Mouse (Mus musculus): ENCODE data around the gene Tkt.
A peak's percentile ranks its signal among the peaks of the same experiment; 100 is the strongest.

Tkt gene

DNA sequence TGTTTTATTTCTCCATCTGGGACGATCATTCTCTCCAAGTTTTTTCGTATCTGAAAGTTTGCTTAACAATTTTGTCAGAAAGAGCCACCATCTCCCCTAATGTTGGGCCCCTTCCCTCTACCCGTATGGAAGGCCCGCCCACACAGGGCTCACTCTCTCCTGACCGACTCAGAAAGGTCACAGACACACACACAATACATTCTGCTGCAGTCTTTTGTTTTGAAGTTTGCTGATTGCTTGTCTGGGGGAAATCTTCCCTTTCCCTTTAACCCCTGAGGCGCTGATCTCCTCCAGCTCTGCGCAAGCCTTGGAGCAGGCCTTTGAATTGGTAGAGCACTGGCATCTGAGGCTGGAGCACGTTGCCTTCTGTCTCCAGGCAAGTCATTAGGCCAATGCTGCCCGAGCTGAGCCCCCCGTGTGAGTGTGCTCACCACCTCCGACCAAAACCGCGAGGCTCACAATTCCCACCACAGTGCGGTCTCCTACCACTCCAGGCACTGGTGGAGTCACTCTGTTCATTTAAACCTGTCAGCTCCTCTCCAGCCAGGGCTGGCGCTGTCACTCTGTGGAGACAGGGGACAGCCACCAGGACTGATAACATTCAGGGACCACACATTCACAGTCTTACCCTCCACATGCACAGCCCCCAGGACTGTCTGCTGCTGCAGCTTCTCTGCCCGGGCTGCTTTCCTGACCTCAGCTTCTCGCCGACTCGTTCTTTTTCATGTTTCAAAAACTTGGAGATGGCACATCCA, 36.5 kb downstream of the Tkt start:
- peak; percentile 73 for DNase-seq (ENCODE audit: low read depth, low spot score)

DNA sequence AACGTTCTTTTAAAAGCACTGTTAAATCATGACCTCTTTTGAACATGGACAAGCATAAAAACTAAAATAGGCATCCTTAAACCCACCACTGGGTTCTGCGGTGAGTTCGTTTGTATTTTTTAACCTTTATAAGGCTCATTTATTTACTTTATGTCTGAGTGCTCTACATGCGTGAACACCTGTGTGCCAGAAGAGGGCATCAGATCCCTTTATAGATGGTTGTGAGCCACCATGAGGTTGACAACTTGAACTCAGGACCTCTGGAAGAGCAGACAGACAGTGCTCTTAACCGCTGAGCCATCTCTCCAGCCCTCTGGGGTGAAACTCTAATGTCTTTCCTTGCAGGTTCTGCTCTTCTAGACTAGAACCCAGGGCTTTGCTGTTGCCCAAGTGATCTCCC, 37.2 kb downstream of the Tkt start:
- no peak for DNase-seq (ENCODE audit: low read depth, low spot score)

DNA sequence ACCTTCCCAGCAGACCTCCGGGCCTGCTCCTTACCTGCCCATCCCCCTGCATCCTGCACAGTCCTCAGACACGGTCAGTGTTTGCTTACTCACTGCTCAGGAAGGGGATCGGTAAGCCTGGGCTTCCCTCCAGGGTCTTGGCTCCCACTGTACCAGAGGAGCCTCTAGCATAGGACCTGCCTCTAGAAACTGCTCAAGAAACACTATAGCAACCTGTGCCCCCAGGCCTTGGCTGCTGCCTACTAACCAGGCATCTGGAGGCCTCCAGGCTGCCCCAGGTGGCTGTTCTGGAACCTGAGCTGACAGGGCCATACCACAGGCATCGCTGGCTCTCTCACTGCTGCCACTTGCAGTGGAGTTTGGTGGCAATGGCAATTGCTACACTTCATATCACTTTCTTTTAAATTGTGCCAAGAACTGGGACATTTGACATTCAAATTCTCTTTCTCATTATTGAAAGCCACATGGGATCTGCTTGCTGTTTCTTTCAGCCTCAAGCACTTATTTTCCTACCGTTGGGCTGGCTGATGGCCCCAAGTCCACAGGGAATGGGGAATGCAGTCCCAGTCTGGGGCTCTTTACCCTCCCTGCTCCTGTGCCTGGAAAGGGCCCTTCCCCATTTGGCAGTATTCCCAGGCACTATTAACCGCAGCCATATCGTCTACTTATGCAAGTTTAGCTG, 38.8 kb downstream of the Tkt start:
- no peak for DNase-seq (ENCODE audit: low read depth, low spot score)

DNA sequence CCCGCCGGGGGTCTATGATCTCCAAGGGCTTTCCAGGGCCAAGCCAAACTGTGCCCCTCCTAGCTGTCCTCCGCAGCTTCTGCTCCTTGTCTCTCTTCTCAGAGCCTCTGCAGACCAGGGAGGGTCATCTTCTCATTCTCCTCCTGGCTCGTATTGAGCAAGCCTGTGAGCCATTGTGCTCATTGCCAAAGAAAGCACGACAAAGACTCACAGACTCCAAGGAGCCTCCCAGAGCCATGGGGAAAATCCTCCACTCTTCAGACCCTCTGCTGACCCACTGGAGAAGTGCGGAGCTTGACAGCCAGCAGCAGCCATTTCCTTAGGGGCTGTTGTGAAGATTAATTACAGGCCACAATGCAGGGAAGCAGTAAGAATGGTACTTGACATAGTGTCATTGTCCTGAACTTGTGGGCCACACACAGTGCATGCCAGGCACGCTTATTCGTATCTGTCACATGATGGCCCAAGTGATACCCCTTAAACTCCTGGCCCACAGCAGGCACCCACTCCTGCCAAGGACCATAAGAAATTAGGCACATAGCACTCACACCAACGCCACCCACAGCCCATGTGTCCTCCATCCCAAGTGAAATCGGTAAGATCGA, 42.0 kb downstream of the Tkt start:
- no peak for DNase-seq (ENCODE audit: low read depth, low spot score)

DNA sequence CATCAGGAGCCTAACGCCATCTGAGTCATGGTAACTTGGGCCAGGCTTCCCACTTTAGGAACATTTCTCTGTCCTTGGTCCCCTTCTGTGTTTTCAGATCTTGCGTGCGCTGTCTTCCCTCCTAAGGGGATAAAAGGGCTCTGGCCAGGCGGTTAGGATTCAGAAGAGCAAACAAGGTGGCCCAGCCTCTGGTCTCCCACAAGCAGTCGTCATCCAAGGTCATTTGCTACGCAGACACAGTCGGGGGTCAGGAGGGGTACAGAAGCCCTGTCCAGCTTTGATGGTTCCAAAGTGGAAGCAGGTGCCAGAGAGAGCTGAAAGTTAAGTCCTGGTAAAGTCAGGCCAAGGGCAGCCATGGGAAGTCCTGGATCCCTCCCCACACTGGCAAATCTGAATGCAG, 42.8 kb downstream of the Tkt start:
- DNase-seq (ENCODE audit: low read depth, low spot score): no peak

DNA sequence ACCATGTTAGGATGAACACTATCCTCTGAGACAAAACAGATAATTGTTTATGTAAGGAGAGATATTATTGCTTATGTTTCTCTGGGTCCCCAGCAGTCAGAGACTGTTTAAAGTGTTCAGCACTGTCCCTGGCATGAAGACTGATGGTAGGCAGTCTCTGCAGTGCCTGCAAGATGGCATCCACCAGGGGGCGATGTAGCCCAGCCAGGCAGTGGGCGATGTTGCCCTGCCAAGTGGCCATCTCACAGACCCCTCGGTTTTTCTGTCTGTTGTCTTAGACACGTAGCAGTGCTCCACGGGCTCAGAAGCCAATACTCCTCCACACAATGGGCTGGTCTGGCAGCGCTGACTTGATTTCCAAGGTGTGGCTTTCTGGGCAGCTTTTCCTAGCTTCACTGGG, 43.3 kb downstream of the Tkt start:
- peak; percentile 57 for DNase-seq (ENCODE audit: low read depth, low spot score)

DNA sequence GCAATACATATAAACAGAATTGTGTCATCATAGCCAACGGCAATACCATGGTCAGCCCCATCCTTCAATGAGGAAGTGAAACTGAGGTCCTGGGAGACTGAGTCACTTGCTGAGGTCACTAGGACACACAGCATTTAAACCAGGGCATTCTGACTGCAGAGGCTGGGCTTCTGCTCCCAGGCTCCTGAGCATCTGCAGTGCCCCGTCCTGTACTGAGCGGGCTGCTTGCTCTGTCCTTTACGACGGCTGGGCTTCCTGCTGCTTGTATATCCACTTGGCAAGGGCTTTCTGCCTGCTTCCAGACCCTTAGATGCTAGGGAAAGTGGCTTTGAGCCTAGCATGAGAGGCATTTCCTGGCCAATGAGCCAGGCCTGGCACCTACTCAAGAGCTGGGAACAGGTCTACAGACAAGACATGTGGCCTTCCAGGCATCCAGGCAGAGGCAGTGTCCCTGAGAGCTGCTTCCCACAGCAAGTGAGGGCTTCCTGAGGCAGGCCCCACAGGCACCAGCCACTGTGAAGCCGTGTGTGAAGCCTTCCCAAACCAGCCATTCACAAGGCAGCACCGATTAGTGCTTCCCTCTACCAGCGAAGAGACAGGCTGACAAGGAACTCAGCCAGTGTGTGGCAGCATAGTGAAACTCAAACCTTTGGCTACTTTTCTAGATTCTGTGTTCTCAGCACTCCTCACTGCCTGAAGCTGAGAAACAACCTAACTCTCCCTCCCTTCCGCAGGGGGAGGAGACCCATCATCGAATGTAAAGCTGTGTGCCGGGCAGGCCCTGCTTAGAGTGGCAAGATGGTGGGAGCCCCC, 45.3 kb downstream of the Tkt start:
- DNase-seq (ENCODE audit: low read depth, low spot score): no peak

DNA sequence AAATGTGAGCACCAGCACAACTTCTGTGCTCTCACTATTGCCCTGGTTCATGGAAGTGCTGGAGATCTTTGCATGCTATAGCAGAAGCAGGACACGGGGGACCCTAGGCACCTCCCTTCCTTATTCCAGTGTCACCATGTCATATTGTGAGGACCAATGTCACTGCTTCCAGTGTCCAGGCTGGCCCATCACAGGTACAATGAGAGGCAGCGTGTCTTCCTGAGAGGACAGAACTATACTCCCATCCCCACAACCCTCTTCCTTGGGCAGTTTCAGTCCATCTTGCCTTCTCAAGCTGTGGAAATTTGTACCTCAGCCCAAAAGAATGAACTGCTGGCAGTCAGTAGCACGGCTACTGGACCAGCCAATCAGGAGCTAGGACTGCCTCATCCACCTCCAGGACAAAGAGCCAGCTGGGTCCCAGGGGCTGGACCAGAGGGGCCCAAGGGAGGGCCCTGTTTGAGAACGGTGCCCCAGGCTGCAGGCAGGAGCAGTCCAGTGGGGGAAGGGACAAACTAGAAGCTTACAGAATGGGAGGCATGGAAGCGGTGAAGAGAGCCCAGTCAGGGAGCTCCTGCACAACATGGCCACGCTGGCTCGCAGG, 46.0 kb downstream of the Tkt start:
- DNase-seq (ENCODE audit: low read depth, low spot score): no peak

DNA sequence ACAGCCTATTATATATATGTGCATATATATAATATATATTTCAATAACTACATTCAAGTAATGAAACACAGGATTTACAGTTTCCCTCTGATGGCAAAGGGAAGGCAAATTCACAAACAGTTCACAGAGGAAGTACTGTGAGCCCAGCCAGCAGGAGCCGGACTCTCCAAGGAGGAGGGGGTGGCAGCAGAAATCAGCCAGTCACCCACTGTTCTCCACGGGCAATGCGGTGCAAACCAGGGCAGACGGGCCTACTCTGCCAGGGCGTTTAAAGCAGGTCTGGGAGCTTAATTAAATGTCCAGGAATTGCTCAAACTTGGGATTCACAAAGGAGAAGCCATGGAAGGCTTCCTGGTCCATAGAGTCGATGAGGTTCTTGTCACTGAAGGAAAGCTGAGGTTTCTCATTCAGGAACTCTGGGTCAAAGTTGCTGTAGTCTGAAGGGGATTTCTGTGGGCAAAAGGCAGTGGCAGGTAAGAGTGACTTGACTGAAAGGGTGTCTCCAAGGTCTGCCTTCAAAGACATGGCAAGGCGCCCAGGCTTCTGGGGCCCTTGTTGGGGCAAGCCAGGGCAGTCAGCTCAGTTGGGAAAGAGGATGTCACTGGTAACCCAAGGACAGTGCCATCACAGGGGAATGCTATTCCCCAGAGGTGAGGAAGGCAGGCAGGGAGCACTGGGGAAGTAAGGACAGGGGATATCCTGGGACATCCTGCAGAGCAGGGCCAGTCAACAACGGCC, 47.6 kb downstream of the Tkt start:
- no peak for DNase-seq (ENCODE audit: low read depth, low spot score)

DNA sequence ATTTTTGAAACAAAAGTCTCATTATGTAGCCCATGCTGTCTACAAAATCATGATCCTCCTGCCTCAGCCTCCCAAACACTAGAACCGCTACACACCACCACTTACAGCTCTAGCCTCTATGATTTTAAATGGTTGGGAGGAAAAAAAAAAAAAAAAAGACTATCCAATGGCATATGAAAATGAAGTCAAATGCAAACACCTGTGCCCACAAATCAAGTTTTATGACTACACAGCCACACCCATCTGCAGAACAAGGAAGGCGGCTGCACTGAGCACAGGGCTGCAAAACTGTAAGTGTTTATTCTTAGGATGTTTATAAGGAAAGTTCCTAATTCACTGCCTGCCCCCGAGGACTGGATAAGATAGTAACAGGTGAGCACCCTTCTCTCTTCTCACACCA, 48.2 kb downstream of the Tkt start:
- DNase-seq (ENCODE audit: low read depth, low spot score): no peak

DNA sequence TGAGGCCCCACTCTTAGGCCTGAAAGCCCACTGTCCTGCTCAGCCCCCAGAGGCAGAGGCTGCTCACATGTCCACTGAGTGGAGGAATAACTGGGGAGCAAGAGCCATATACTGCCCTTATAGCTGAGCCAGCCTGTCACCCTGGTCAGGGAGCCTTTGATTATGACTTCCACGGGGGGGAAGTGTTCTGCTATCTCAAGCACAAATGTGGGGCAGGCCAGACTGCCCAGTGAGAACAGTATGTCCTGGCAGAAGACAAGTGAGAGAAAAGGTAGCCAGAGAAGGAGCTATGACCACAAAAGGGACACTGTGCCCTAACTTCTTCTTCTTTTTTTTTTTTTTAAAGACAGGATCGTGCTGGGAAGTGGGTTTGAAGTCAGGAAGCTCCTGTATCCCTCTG, 49.0 kb downstream of the Tkt start:
- DNase-seq (ENCODE audit: low read depth, low spot score): no peak

DNA sequence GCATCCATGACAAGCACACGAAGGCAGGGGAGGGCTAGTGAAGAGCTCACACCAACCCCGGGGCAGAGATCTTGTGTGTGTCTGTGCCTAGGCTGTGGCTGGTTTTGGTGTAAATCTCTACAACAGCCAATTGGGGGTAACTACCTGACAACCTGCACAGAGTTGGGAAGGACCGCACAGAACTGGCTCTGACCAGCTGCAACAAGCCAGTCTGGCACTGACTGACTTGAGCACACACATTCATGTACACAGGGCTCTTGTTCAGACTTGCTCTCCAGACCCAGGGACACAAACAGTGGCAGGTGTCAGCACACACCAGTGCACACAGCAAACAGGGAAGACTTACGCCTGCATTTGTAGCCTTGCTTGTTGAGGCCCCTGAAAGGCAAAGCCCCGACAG, 58.7 kb downstream of the Tkt start:
- peak; percentile 67 for DNase-seq (ENCODE audit: low read depth, low spot score)

DNA sequence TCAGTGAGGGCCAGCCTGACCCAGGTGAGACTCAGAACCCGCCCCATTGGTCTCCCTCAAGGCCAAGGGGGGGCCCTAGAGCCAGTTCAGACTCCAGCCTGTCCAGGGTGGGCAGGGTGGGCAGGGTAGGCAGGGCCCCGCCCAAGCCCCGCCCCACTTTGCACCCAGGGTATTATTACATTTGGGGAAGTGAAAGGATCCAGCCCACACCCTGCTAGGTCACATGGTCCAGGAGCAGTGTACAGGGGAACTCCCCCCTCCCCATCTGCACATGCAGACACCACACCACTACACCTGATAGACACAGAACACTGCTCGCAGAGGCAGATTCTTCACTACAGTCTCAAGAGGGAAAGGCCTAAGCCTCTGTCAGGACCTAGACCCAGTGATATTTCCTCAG, 59.5 kb downstream of the Tkt start:
- DNase-seq (ENCODE audit: low read depth, low spot score): no peak

DNA sequence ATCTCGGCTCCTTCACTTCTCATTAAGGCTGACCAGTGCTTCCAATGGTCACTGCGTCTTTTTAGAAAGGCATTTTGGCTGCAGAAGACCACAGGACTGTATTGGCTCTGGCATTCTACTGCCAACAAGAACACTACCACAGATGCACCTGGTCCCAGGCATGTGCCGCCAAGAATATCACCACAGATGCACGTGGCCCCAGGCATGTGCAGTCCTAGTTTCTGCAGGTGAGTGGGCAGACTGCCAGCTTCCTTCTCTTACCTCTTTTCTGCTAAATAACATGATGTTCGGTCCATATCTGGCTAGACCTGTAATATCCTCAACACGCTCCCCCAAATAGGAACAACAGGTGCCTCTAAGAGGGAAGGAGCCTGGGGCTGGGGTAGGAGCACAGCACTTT, 60.0 kb downstream of the Tkt start:
- DNase-seq (ENCODE audit: low read depth, low spot score): no peak

DNA sequence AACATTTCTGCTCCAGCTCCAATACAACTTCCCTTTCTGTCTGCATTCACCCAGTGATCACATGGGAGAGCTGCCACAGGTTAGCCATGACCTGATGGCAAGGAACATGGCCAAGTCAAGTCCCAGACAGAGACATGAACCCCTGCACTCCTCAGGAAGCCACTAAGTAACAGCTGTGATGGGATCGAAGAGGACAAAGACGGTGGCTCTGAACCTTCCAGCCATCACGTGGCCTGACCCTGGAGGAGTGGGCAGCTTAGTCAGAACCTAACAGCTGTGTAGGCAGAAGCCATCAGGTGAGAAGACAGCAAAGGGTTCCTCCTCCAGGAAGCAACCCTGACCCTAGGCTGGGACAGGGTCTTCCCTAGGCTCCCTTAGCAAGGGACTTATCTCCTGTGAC, 61.3 kb downstream of the Tkt start:
- DNase-seq (ENCODE audit: low read depth, low spot score): no peak

DNA sequence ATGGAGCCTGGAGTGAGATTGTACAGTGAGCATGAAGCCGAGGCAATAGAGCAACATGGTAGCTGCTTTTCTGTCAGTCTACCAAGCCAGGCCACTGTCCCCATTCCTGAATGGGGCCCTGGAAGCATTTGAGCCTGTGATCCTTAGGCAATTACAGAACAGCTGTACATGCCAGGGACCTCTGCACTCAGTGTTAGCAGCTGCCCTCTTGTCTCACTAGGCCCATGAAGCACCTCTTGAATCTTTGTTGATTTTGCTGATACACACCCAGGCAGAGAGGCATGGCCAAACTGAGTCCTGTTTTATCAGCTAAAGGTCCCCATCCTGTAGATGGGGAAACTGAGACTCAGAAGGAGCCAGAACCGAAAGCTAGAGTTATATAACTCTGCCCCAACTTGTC, 62.1 kb downstream of the Tkt start:
- DNase-seq (ENCODE audit: low read depth, low spot score): no peak

DNA sequence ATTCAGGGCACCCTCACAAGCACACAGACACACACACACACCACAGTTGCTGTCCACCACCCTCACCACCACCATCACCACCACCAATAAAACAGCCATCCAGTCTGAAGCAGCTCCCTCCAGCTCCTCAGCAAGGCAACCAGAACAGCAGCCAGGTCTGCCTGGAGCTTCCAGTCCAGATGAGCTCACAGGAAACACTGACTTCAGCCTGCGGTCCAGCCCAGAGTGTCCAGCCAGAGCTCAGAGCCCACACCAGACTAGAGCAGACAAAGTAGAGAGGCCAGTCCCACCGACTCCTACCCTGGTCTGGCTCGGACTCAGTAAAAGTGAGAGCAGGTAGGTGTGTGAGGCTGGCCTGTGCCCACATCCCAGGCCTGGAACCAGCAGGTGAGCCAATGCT, 62.8 kb downstream of the Tkt start:
- DNase-seq (ENCODE audit: low read depth, low spot score): no peak

DNA sequence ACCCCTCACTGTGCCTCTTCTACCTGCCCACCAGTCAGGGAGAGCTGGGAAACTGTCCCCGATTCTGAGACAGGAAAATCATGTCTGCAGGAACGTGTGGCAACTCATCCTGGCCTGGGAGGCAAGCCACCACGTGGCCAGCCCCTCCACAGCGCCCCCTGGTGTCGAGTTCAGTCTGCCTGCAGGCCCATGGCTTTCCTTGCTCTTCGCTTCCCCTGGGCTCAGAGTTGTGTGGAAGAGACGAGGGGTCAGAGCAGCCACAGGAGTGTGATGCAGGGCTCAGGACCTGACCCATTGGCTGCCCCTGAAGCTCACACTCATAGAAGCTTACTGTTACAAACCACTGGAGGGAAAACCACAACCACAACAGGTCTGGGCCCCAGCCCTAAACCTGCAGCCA, 64.4 kb downstream of the Tkt start:
- DNase-seq (ENCODE audit: low read depth, low spot score): peak; percentile 81

DNA sequence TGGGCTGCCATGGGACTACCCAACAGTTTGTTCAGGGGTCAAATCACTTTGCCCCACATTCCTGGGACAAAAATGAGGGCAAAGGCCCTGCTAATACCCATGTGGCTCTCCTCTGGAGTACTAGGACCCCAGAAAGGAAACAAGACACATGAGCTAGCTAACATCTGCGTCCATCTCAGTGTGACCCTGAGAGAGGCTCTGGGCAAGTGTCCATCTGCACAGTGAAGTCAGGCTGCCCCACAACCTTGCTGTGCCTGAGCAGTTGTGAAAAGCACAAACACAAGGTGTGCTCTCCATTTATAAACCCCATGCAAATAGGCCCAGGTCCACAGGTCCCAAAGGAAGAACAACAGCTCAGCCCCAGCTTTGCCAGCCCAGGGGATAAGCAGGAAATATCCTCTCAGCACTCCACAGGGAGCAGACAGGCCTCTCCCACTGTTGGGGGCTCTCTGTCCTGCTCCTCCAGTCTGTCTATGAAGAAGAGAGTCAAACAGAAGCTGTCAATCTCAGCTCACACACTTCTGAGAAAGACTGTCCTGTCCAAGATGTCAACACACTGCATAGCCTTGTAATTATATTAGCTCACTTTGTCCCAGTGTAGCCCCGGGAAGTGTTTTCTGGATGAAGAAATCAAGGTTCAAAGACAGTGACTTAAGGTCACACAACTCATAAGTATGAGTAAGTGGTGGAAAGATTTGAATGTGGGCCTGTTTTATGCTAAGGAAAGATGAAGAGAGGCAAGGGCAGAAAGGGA, 65.0 kb downstream of the Tkt start:
- no peak for DNase-seq (ENCODE audit: low read depth, low spot score)

DNA sequence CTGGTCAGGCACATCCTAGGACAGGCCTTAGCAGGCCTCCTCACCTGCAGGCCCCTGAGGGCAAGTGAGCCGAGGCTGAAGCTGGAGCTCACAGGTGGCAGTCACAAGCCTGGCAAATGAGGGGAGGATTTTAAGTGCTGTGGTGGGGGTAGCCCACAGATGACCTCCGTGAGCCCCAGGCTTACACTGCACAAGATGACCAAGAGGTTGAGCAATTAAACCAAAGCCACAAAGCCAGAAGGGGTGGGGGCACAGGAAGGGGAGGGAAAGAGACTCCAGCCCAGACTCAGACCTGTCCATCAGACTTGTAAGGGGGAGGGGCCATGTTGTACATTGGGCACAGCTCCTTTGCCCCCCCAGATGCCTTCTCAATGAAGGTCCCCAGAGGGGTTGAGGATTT, 68.6 kb downstream of the Tkt start:
- DNase-seq (ENCODE audit: low read depth, low spot score): no peak
